Mouse (Mus musculus) layer of hippocampus, adult 8-10 months (tissue): ENCODE measurements at regions not wholly inside any gene's neighbourhood (a gene's known extent, or its start where the extent isn't known, plus 50 kb on each side); places are given as distances from the start of the nearest gene placed in this dataset.

Source experiments
- DNase-seq, 2 experiments: peaks; one replicate each; pipeline ENCODE4 v3.0.0; 2022; ENCODE audit warnings: low spot score in 2 of 2

DNA sequence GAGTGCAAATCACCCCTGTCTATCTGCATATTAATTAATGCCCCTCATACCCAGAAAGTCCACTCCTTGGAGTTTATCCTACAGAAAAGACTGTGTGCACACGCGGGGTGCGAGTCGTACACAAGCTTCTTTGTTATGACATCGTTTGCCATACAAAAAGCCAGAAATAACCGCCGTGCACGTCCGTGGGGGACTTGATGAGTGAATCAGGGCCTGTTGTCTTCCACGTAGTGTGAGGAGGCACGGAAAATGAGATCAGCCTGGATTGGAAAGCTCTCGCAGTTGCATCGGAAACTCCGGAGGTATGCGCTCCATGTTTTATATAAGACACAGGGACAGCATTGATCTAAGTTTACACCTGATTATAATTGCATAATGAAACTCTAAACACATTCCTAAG is 120.3 kb downstream of the Etnk1 start:
- DNase-seq = no peak

DNA sequence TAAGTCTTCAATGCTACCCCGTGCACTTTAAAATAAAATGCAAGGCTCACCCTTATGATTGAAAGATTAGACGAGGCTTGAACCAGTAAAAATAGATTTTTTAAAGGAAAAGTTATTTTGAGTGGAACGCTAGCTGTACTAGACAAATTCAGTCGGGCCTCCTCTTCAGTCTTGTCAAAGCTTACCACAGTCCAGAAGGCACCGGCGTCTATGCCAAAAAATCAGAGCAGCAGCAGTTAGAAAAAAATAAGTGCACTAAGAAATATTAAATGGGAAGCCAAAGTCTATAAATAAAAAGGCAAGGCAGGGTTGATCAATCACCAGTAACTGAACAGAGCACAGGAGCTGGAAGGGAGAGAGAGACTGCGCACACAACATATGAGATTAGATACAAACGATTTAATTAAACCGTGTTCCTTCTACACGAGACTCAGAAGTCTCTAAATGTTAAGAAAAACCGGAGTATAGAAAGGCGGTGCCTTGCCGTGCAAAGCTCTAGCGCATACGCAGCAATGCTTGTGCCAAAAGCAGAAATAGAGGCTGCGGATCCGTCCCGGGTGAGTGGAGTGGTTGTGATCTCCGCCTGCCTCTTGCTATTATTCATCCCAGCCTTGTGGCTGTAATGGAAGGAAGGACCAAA is 121.6 kb downstream of the Etnk1 start:
- DNase-seq = peak; percentile 54 to 60

DNA sequence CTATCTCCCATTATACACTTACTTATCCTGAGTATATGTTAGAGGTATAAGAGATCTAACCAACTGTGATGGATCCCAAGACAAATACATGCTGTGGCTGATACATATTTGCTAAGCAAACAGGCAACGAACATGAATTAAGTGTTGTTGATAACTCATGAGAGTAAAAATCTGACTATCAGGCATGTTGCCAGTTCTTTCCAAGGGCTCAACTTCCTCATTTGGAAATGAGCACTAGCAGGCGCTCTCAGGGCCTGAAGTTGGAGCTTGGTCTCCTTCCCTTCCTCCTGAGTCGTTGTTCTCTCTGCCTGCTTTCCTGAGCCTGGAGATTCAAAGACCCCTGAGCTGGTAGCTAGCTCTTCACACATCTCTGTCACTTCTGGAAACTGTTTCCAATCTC is 126.6 kb downstream of the Etnk1 start:
- no peak for DNase-seq

DNA sequence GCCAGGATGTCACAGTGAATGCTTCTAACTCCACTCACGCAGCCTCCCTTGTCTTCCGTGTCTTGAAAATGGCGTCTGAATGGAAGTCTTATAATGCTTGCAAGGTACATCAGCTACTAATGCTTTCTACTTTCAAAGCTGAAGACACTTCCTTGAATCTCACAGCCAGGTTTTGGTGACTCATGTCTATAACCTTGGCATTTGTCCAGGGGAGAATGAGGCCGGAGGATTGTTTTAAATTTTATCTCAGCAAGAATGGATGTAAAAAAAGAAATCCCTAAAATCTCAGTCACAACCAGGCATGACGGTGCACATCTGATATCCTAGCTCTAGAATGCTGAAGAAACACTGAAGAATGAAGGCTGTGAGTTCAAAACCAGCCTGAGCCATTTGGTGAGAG is 131.4 kb downstream of the Etnk1 start:
- no peak for DNase-seq

DNA sequence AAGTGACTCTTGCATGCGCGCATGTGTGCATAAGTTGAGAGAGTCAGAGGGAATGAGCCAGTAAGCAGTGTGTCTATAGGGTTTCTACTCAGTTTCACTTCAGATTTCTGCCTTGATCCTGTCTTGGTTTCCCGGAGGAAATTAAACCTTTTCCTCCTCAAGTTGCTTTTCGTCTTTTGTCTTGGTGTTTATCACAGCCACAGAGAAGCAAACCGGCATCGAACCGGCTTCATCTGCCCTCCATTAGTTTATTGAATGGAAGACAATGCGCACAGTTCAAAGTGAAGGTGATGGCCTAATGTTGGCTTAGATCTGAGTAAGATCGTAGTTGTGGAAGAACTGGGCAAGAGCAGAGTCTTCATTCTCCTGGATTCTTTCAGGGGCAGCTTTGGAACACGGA is 134.4 kb downstream of the Etnk1 start:
- DNase-seq = no peak

DNA sequence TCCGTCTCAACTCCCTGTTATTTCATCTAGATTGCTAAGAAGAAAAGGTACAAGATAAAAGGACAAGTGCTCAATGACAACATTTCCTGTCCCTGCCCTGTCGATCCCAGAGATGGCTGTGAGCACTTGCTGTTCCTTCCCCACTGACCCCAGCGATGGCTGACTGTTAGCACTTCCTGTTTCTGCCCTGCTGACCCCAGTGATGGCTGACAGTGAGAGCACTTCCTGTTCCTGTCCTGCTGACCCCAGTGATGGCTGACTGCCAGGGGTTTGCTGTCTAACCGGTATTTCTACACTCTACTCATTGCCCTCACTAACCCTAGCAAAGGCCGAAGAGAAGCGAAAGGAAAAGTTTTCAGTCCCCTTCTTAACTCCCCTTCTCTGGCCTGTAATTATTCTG is 140.3 kb downstream of the Etnk1 start:
- no peak for DNase-seq

DNA sequence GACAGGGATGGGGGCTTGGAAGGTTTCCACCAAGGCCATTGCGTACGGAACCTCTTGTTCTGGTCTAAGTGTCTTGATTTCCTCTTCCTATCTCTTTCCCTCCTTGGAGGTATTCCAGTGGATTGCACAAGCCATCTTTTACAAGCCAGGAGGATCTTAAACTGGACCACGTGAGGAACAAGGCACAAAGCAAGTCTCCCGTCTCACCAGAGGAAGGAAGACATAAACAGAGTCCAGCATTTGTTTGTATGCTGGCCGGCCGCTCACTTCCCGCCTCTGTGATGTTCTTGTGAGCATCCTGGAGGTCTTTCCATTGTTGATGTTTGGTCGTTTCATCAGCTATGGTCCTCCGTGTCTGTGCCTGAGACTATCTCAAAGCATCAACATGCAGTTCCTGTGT is 148.8 kb downstream of the Etnk1 start:
- no peak for DNase-seq

- DNase-seq = no peak
These were observed 153.4 kb downstream of the Etnk1 start for GRCm38 (mm10) chr6:143320426-143320825.

DNA sequence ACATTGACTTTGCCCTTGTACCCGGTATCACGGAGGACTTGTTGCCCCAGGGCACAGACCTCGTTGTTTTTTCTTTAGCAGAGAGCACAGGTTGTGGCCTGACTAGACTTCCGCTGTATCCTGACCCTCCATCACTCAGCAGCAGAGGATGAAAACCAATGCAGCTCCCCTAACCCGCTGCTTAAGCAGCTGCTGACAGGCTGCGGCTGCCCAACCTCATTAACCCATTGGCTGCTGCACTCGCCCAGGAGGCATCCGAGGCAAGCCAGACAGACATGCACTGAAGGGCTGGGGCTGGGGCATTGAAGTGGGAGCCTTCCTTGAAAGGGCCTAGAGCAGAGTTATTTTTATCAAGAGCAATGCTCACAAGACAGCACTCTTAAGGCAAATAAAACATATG is 157.6 kb downstream of the Etnk1 start:
- no peak for DNase-seq

- no peak for DNase-seq
These were observed 160.1 kb downstream of the Etnk1 start for GRCm38 (mm10) chr6:143326956-143327722.

DNA sequence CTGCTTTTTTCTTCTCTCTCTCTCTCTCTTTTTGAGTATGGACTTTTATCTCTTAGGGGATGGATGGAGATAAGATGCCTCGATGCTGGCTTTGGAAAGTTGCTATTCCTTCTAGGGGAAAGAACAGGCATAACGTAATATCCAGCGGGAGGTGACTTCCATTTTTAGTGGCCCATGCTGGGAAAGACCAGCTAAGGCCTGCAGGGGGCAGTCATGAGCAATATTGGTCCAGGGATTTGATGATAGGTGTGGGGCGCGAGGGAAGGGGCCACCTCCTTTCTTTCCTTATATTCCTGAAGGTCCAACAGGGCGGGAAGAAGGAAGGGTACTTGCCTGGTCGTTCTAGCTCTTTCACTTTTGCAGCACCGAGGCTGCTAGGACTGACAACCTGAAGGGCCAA is 160.8 kb downstream of the Etnk1 start:
- no peak for DNase-seq

- no peak for DNase-seq
These were observed 161.2 kb downstream of the Etnk1 start for GRCm38 (mm10) chr6:143328202-143328601.

GRCm38 (mm10) chr6:143329096-143329495 is 162.1 kb downstream of the Etnk1 start:
- no peak for DNase-seq

GRCm38 (mm10) chr6:143333493-143333892 is 166.5 kb downstream of the Etnk1 start:
- no peak for DNase-seq

- DNase-seq = no peak
These were observed 169.6 kb downstream of the Etnk1 start for GRCm38 (mm10) chr6:143336574-143336973.

- DNase-seq = no peak
These were observed 182.0 kb downstream of the Etnk1 start for GRCm38 (mm10) chr6:143349000-143349399.

DNA sequence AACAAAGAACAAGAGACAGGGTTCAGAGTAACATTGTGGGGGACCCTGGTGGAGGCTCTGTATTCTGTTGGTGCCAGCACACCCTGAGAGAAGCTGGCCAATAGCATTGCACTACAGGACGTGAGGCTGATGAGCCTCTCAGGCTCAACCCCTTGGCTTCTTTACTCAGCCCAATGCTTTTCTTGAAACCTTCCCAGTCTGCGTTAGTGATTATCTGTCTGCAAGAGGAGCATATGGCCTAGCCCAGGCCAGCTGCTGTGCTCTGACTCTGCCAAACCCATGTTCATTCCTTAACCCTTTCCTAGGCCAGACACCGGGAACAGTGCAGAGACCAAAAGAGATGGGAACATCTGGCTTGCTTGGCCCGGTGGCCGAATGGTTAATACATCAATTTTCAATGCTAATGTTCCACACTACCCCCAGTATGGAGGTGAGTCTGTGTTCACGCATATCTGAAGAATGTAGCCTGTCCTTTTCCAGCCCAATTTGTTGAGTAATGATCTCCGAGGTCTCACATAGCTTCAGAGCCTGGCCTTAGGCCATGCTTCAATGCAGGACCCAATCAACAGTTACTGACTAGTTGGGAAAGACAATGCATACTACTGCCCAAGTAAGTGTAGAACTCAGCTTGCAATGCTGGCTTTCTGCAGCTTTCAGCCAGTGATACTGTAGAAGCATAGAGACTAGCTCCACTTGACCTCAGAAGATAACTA is 192.5 kb downstream of the Etnk1 start:
- peak; percentile 14 to 34 for DNase-seq

DNA sequence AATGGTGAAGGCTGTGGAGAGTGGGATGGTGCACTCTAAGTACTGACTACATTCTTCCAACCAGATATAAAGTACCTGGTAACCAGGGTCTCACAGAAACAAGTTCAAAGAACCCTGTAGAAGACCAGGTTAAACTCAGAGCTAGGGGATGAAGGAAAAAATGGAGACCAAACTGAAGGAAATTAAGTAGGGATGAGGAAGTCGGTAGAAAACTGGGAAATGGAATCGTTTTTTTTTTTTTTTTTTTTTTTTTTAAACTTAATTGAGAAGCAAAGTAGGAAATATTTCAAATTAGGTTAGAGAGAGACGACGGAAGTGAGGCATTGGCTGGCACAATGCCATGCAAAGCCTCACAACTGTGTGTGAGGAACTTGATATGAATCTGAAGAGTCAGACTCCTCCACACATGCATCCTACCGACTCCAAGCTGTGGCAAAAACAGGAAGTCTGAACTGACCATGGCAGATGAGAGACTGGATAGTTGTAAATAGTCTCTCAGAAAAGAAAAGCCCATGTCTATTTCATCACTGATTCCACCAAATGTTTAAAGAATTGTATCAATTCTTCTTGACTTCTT is 194.2 kb downstream of the Etnk1 start:
- DNase-seq = no peak

GRCm38 (mm10) chr6:143361963-143362362 is 194.9 kb downstream of the Etnk1 start:
- no peak for DNase-seq

DNA sequence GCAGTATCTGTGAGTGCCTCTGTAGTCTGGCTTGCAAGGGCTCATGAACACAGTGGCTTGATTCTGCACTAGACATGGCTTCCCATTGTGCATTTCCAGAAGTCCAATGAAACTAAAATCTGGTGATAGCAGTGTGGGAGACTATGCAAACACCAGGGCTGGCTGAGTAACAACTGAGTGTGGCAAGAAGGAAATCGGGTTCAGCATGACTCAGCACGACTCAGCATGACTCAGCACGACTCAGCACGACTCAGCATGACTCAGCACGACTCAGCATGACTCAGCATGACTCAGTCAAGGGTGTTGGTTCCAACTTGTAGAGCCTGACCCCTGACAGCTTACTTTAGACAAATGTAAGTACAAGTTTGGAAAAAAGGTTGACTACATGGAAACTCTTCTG is 198.8 kb downstream of the Etnk1 start:
- DNase-seq = no peak

DNA sequence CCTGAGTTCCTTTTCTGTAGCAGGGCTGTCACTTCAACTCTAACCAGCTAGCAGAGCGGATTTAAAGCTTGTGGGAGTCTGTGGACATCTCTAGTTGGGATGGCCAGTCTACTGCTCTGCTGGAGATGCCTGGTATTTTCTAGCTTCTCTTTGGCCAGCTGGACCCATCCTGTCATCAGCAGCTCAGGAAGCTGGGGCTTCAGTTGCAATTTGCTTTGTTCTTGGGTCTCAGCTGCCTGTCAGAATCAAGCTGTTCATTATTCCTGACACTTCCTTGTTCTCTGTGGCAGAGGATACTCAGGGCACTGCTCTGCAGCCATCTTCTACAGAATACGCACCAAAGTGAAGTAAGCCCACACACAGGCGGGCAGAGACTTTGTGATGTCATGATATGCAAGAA is 200.8 kb downstream of the Etnk1 start:
- DNase-seq = no peak

GRCm38 (mm10) chr6:143368646-143369045 is 201.6 kb downstream of the Etnk1 start:
- no peak for DNase-seq
